Mouse (Mus musculus) left cerebral cortex, postnatal 10 days (tissue): ENCODE measurements around the gene Ccdc71. TPM values are rescaled to one million over a fixed set of nuclear protein-coding genes. Genes with fewer than 3 reads are reported as not detected.

Experiments used
- DNase-seq, 2 experiments: peaks; one replicate each; pipeline ENCODE4 v3.0.0; 2021 to 2022; ENCODE audit warnings: low spot score in 2 of 2, mixed read lengths in 1 of 2; ENCODE audit errors: extremely low spot score in 1 of 2
- intact Hi-C: fragments of 180-260 bp; cut with DNase I; formaldehyde crosslinking; loops from one replicate; pipeline ENCODE4 v1.15.1; 2025
- total RNA-seq, 2 experiments: library from RNA; stranded (reverse); gene quantifications; 2 replicates each; pipeline ENCODE4 v1.2.3; 2021

Ccdc71 gene
- total RNA-seq, 2 experiments from 2014 or later, result 38.7 to 39.6 TPM

DNA sequence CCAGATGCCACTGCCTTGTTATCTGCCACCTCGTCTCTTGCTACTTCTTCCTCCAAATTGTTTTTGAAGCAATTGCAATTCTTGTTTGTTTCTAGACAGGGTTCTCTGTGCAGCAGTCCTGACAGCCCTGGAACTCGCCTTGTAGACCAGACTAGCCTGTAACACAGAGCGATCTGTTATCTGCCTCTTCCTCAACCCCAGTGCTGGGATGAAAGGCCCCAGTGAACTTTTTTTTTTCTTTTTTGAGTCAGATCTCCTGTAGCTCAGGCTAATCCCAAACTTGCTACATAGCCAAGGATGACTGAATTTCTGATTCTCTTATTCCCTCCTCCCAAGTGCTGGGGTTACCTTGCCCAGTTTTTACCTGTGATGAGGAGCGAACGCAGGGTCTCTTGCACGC lies 5.9 kb upstream of the Ccdc71 start:
- intact Hi-C loops, result loop anchor here (5.0 kb wide), 1 partner anchor 57 kb away; no protein-coding TSS in a partner anchor
- DNase-seq, result no peak

DNA sequence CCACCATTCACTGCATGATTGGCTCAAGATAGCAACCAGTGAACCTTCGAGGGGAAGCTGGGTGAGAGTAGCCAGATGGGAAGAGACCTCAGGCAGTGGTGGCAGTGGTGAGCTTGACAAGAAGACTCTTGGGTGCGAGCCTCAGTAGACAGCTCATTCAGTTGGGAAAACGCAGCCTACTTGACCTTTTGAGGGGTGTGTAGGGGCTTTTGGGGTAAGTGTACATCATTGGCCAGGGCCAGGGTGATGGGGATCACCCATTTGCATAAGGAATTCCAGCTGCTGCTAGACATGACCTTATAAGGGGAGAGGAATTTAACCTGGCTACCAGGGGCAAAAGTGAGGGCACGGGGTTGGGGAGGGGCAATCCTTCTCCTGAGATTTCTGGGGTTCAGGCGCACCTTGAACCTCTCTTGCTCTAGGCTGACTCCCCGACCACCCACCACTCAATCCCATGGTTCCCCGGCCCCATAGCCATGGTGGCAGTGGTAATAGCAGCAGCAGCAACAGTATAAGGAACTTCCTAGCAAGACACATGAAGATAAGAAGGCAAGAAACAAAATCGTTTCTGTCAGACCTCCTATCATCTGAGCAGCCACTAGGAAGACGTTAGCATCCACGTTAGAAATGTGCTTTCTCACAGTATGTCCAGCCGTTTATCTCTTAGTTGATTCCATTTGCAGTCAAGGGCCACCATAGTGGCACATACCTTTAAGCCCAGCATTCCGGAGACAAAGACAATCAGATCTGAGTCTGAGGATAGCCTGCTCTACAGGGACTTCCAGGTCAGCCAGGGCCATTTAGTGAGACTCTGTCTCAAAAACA lies 4.4 kb upstream of the Ccdc71 start:
- intact Hi-C loops, result no loop called here

DNA sequence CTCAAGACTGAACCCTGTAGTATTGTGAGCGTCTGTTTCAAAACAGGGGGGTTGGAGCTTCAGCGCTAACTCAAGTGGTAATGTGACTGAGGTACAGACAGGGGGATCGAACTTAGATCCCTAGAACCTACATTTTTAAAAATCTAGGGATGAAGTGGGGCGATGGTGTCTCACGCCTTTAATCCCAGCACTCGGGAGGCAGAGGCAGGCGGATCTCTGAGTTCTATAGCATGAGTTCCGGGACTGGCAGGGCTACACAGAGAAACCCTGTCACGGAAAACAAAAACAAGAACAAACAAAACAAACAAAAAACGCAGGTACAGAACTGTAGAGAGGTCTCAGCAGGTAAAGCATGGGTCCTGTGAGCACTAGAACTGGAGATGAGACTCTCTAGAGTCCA lies 3.4 kb upstream of the Ccdc71 start:
- no peak for DNase-seq
- intact Hi-C loops, result no loop called here

More for the DNA sequence above, 4.4 kb upstream of the Ccdc71 start:
- no peak for DNase-seq

DNA sequence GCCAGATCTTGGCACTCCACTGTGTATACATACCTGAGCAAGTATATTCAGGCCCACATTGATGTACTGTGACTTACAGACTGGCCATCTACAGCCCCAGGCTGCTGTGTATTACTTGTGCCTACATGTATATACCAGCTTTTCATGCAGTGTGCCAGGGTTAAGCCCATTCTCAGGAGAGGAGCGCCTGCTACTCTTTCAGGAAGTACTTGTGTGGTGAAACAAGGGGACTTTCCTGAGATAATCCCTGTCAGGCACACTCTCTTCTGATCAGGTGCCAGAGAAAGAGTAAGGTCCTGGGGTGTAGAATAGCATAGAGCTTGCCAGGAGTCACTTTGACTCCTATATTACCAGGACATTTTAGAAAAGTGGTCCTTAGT lies 398 bp upstream of the Ccdc71 start:
- intact Hi-C loops, result no loop called here
- no peak for DNase-seq

DNA sequence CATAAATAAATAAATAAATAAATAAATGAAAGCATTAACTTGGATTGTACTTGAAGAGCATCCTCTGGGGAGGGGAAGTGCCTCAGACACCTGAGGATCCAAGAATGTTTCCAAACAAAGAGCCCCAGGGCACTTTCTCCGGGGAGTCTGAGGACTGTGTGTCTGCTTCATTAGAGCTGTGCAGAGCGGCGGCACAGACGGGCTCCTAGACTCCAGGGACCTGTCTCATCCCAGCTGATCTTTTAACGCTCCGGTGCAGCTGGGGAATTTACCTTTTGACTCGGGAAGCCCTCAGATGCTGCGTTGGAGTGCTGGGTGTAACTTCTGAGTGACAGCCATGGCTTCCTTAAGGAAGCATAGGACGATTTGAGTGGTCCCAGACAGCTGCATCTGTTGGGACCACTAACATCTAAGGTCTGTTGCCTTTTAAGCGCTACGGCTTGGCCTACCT lies 879 bp downstream of the Ccdc71 start, which contains the start of gene Klhdc8b:
Klhdc8b (minus strand) TSS at position 401 of the 451 bp plus-strand sequence.
- no peak for DNase-seq
- intact Hi-C loops, result no loop called here

DNA sequence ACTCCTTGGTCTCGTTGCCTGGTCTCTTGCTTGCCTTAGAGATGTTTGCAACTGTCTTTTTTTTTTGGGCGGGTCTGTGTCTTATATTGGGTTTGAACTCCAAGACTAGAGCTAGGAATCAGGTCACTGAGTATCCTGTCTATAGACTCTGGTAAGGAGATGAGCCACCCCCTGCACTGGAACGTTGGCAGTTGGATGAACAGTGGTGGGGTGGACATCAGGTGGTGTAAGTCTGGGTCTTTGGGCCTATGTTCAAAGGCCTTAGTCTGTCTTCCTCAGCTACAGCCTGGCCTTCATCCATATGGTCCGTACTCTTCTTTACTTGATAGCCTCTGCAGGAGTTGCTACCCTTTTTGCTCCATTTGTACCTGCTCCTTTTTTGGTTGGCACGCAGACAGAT lies 1.3 kb downstream of the Ccdc71 start:
- no peak for DNase-seq
- intact Hi-C loops, result no loop called here

DNA sequence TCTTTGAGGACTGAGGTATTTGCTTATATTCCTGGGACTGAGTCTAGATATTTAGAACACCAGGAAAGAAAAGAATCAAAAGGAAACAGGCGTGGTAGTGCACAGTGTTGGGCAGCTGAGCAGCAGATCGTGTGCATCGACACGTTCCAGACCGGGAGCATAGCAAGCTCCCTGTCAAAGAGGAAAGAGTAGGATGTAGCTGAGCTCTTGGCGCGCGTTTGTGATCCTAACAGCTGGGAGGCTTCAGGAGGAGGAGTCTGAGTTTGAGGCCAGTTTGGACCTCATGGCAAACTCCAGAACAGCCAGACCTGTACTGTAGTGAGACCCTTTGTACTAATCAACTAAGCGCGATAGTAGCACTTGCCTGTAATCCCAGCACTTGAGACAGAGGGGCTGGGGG lies 1.9 kb downstream of the Ccdc71 start:
- no peak for DNase-seq
- intact Hi-C loops, result no loop called here

DNA sequence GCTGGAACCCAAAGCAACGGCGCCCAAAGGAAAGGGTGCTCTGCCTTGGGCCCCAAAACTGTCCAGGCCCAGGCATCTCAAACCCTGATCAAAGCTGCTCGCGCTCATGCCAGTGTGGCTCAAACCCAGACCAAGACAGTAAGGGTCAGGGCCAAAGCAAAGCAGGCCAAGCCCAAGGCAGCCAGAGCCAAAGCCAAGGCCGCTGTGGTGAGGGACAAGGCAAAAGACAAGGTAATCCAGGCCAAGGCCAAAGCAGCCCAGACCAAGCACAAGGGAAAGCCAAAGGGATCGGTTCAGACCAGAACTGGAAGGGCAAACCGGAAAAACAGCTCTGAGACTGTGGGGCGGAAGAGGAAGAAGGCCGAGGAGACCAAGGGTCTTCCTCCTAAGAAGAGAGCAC lies 3.4 kb downstream of the Ccdc71 start:
- no peak for DNase-seq
- intact Hi-C loops, result no loop called here

DNA sequence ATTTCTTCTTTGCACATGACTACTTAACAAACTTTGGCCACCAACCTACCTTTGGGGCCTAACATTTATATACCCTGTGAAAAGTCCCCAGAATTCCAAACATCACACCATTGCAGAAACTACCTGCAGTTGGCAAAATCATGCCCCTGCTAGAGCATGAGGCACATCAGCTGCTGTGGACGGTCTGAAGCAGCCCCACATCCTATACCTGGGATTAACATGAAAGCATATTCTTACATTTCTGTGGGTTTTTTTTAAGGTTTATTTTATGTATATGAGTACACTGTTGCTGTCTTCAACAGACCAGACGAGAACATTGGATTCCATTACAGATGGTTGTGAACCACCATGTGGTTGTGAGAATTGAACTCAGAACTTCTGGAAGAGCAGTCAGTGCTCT lies 5.9 kb downstream of the Ccdc71 start:
- no peak for DNase-seq
- intact Hi-C loops, result no loop called here

DNA sequence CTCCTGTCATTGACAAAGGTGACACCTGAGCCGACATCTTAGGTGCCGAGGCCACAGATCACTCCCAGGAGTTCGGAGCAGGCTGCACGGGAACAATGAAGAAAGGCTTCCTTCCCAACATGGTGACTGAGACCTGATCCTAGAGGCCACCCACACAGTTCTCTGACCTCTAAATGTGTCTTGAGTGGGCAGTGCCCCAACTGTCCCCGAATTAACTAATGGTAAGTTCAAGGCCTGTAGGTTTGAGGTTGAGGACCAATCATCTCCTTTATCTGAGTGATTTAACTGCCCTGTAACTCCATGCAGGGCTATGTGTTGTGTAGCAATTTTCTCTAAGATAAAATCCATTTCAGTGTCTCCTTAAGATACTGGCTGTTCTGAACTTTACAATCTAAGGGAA lies 9.1 kb downstream of the Ccdc71 start:
- no peak for DNase-seq
- intact Hi-C loops, result no loop called here

DNA sequence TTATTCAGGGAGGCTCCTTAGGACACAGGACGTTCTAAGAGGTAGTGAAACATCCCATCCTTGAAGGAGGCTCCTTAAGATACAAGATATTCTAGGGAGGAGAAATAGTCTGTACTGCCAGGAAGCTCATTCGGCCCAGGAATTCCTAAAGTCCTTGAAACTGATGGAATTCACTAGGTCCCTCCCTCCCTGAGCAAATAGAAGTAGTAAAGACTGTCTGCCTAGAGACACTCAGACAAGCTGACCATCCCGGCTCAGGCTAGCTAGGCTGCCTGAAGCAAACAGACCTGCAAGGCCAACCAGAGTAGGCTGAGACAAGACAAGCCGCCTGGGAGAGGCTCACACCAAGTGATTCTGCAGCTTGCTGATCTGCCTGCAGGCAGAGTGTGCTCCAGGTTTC lies 9.5 kb downstream of the Ccdc71 start:
- intact Hi-C loops, result no loop called here
- no peak for DNase-seq

DNA sequence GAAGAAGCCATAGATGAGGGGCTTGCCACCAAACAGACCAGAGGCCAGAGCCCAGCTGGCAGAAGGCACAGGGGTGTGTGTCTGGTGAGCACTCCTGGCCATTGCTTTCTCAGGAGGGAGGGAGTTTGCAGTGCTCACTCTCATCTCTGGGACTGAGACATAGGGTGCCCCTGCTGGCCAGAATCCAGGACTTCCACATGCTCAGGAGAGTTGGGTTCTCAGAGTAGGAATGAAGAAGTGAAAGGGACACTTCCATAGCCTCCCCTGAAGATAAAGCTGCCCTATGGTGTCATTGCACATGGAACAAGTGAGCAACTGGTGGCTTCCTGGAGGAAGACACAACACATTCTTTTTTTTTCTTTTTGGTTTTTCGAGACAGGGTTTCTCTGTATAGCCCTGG lies 14.2 kb downstream of the Ccdc71 start:
- intact Hi-C loops, result no loop called here
- peak in 1 of 2 experiments; percentile 31 for DNase-seq

DNA sequence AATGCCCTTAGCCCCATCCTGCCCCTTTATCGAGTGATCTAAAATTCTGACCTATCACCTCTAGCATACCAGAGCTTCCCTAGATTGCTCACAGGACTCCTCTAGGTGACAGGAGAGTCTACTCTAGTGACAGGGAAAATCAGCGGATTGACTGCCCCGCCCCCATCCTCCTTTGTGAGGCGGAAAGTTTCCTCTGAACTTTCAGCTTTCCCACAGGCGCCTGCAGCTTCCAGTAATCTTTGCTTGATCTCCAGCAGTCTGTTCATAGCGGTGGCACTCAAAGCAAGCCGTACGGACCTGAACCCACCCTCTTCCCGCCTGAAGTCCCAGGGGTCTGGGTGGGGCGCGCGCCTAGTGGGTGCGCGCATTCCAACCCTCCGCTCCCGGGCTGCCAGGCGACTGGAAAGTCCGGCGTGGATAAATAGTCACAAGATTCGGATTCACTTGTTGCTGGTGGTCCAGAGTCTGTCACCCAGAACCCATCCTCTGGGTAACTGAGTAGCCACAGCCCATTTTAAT lies 18.4 kb downstream of the Ccdc71 start:
- intact Hi-C loops, result no loop called here

DNA sequence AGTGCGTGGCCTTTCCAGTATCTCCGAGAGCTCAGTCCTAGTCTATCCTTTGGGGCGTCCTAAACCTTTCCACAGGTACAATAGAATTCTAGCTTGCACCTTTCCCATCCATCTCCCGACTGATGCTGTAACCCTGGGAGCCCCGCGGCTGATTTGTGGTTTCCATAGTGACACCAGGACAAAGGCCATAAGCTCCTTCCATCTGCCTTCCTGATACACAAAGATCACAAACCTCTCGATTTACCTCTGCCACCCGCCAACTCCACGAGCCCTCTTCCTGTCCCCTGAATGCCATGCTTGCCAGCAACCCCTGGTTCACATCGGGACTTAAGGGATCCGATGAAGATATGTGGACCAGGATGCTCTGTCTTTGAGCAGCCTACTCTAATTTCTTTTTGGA lies 18.9 kb downstream of the Ccdc71 start:
- intact Hi-C loops, result no loop called here
- DNase-seq, result no peak

More for the DNA sequence above, 18.4 kb downstream of the Ccdc71 start:
- DNase-seq, result peak in 1 of 2 experiments; percentile 89

DNA sequence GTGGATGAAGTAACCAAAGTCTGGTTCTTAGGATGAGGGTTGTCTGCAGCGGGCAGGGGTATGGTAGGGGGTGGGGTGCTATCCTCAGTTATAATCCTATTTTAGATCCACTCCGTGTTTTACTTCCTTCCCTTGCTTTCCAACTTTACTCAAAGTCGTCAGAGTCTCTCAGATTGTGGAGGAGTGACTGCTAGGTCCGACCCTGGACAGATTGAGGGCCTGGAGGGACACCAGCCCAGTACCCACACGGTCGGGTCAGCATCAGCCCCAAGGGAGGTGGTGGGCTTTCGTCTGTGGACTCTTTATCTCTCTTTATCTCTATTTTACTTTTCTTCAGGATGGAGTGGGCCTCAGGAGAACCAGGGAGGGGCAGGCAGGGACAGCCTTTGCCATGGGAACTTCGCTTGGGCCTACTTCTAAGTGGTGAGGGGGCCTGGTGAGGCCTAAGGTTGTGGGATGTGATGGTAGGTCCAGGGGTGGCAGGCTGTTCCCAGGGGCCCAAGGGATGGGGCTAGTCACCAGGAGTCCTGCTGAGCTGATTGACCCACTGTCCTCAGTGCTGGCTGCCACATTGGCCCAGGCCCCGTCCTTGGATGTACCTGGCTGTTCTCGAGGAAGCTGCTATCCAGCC lies 19.5 kb downstream of the Ccdc71 start, which contains the start of gene Lamb2:
Lamb2 (plus strand) TSS at position 16 of the 631 bp plus-strand sequence.
- intact Hi-C loops, result no loop called here
- no peak for DNase-seq

DNA sequence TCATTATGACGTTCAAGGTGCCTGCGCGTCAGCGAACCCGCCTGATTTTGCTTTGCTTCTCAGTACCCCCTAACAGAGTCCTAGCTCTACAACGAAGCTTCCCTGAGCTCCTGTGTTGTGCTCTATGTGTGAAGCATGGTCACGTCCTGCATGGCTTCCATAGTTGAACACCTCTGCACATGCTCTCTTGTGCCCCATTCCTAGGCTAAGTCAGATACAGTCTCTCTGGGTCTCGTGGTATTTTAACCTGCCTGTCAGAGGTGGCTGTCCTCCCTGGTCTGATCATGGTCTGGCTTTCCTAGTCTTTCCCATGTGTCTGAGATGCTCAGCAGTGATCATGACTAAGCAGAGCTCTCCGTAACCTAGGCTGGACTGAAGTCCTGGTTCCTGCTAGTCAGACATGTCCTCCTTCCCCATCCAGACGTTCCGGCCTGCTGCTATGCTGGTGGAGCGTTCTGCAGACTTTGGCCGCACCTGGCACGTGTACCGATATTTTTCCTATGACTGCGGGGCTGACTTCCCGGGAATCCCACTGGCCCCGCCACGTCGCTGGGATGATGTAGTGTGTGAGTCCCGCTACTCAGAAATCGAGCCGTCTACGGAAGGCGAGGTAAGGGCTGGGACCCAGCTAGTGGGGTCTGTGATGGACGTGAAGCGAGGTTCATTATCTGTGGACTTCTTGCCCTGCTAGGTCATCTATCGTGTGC lies 20.6 kb downstream of the Ccdc71 start:
- no peak for DNase-seq
- intact Hi-C loops, result no loop called here

DNA sequence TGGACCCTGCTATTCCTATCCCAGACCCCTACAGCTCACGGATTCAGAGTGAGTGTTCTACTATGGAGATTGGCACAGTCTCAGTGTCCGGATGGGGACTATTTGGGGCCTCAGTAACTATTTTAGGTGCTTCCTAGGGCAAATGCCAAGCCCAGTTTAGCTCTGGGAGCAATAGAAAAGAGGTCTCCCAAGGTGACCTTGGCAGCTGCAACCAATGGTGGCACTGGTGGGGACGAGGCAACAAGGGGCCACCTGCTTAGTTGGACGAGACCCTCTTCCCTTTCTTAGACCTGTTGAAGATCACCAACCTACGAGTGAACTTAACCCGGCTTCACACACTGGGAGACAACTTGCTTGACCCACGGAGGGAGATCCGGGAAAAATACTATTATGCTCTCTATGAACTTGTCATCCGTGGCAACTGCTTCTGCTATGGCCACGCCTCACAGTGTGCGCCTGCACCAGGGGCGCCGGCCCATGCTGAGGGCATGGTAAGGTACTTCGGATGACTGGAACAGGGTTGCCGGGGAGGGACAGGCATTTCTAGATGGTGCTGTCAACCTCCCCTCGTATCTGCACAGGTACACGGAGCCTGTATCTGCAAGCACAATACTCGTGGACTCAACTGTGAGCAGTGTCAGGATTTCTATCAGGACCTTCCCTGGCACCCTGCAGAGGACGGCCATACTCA lies 21.3 kb downstream of the Ccdc71 start:
- intact Hi-C loops, result no loop called here
- peak in 1 of 2 experiments; percentile 15 for DNase-seq

DNA sequence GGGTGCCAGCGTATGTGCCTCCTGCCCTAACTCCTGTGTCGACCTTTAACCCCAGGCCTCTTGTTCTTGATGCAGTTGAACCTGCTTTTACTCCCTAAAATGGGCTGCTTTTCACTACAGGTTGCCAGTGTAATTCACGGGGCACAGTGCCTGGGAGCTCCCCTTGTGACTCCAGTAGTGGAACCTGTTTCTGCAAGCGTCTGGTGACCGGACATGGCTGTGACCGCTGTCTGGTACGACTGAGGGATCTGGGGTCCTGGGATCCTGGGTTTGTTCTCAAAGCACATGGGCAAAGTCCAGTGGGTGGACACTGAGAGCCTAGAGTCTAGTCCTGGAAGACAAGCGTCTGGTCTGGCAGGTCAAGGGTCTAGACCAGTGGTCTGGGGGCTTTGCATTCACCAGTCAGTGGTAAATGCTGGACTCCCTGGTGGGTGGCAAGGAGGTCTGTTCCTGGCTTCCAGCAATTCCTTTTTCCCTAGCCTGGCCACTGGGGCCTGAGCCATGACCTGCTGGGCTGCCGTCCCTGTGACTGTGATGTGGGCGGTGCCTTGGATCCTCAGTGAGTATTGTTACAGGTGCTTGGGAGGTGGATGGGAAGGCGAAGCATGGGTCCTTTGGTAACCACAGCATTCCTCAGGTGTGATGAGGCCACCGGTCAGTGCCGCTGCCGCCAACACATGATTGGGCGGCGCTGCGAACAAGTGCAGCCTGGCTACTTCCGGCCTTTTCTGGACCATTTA lies 22.9 kb downstream of the Ccdc71 start:
- intact Hi-C loops, result no loop called here
- peak in 1 of 2 experiments; percentile 21 for DNase-seq
